Mouse (Mus musculus) forebrain, embryonic 16.5 days (tissue): ENCODE data around the gene Mettl17. TPM values are rescaled to one million over a fixed set of nuclear protein-coding genes. Genes with fewer than 3 reads are reported as not detected.
A peak's percentile ranks its signal among the peaks of the same experiment; 100 is the strongest.

Experiments
- ATAC-seq: fragments of 200-750 bp; cut with Nextera tagmentation; 2 replicates; pipeline ENCODE4 v1.8.0; 2017; ENCODE audit warnings: mild to moderate bottlenecking, moderate library complexity
- H3K27ac ChIP-seq: fragments of 300-500 bp; sonication (generic); 2 replicates; pipeline ENCODE4 v1.5.1; 2014; ENCODE audit warnings: low read length, control low read depth
- H3K27me3 ChIP-seq: fragments of 300-500 bp; sonication (generic); replicated peaks from 2 replicates; pipeline ENCODE4 v1.6.1; 2014; ENCODE audit warnings: low read length; ENCODE audit not compliant: control insufficient read depth, insufficient read depth
- H3K36me3 ChIP-seq: fragments of 300-500 bp; sonication (generic); 2 replicates; pipeline ENCODE4 v1.6.1; 2014; ENCODE audit not compliant: control insufficient read depth, insufficient read depth
- H3K4me1 ChIP-seq: fragments of 300-500 bp; sonication (generic); replicated peaks from 2 replicates; pipeline ENCODE4 v1.6.1; 2014; ENCODE audit warnings: low read length; ENCODE audit not compliant: control insufficient read depth, insufficient read depth
- H3K4me2 ChIP-seq: fragments of 300-500 bp; sonication (generic); 2 replicates; pipeline ENCODE4 v1.6.1; 2014; ENCODE audit warnings: mild to moderate bottlenecking, low read length, control low read depth
- H3K4me3 ChIP-seq: fragments of 300-500 bp; sonication (generic); replicated peaks from 2 replicates; pipeline ENCODE4 v1.5.1; 2014; ENCODE audit warnings: mild to moderate bottlenecking, low read length, control low read depth
- H3K9ac ChIP-seq: fragments of 300-500 bp; sonication (generic); replicated peaks from 2 replicates; pipeline ENCODE4 v1.6.1; 2014; ENCODE audit warnings: low read depth, low read length, control low read depth
- H3K9me3 ChIP-seq: fragments of 300-500 bp; sonication (generic); 2 replicates; pipeline ENCODE4 v1.6.1; 2016; ENCODE audit warnings: low read length; ENCODE audit not compliant: control insufficient read depth
- WGBS: fragments of 180-500 bp; shearing (Covaris S2); extraction: QIAGEN DNeasy Blood & Tissue Kit; methylation state at CpG from one replicate; pipeline ENCODE4 v1.1.7; 2014; 5-methylcytosine and 5-hydroxymethylcytosine counted together
- polyA plus RNA-seq: library from polyadenylated mRNA; unstranded; fragments of >200 nt; fragmentation: Nextera tagmentation; extraction: Ambion mirVana; gene quantifications from 2 replicates; pipeline ENCODE4 v1.2.1, GENCODE M21; 2015

Mettl17 gene
- polyA plus RNA-seq, 1 experiment from 2014 or later = 94.7 TPM

GRCm38 (mm10) chr14:51911301-51911700 lies 26.7 kb downstream of the Mettl17 start:
- no peak overlapping the region for H3K9ac ChIP-seq
- 84% methylated on average over 10 of the region's 10 CpGs for WGBS
- H3K4me2 ChIP-seq = no peak overlapping the region
- no peaks in the 10 kb centered on the region for H3K36me3 ChIP-seq
- no peak overlapping the region for H3K4me3 ChIP-seq
- H3K27me3 ChIP-seq = no peaks in the 10 kb centered on the region
- H3K9me3 ChIP-seq = no peaks in the 10 kb centered on the region
- no peak for ATAC-seq
- H3K4me1 ChIP-seq = peaks cover 19% of the 10 kb centered on the region
- H3K27ac ChIP-seq = no peak overlapping the region

GRCm38 (mm10) chr14:51912391-51913061 lies 27.9 kb downstream of the Mettl17 start:
- Histone ChIP-seq H3K27me3 (no peaks in the 10 kb centered on the region), H3K27ac (peak overlapping the region; percentile 86; the same call in 1 of the 2 replicates), H3K4me3 (peak overlapping the region; percentile 71), H3K36me3 (no peaks in the 10 kb centered on the region), H3K9me3 (no peaks in the 10 kb centered on the region), H3K4me2 (peak overlapping the region; percentile 97), H3K9ac (peak overlapping the region; percentile 77), H3K4me1 (peaks cover 19% of the 10 kb centered on the region)
- WGBS = 9% methylated on average over 14 of the region's 14 CpGs
- ATAC-seq = peak; percentile 11; the same call in 1 of the 2 replicates

GRCm38 (mm10) chr14:51913062-51913959 lies 28.7 kb downstream of the Mettl17 start:
- peak overlapping the region; percentile 97 for H3K4me2 ChIP-seq
- H3K27ac ChIP-seq = peak overlapping the region; percentile 86
- H3K9me3 ChIP-seq = no peaks in the 10 kb centered on the region
- peaks cover 19% of the 10 kb centered on the region for H3K4me1 ChIP-seq
- under 1% methylated on average over 58 of the region's 58 CpGs for WGBS
- H3K27me3 ChIP-seq = no peaks in the 10 kb centered on the region
- no peaks in the 10 kb centered on the region for H3K36me3 ChIP-seq
- H3K4me3 ChIP-seq = peak overlapping the region; percentile 71
- peak; percentile 79 for ATAC-seq
- peak overlapping the region; percentile 77 for H3K9ac ChIP-seq

- peak within 1 kb of the TSS; percentile 86 for H3K27ac ChIP-seq
- H3K9ac ChIP-seq = peak within 1 kb of the TSS; percentile 77
- H3K36me3 ChIP-seq = no peaks in the 10 kb centered on the region
- WGBS = under 1% methylated on average over 23 of the region's 23 CpGs
- ATAC-seq = peak; percentile 75
- H3K27me3 ChIP-seq = no peaks in the 10 kb centered on the region
- no peaks in the 10 kb centered on the region for H3K9me3 ChIP-seq
- H3K4me1 ChIP-seq = peaks cover 19% of the 10 kb centered on the region
- peak within 1 kb of the TSS; percentile 97 for H3K4me2 ChIP-seq
- peak within 1 kb of the TSS; percentile 71 for H3K4me3 ChIP-seq
These were observed 29.5 kb downstream of the Mettl17 start, which contains the start of gene Ndrg2 for GRCm38 (mm10) chr14:51913960-51914762. Ndrg2 (minus strand) TSS chr14:51914158.

- Histone ChIP-seq H3K4me2 (no peak overlapping the region), H3K9ac (no peak overlapping the region), H3K36me3 (no peaks in the 10 kb centered on the region), H3K4me1 (peaks cover 19% of the 10 kb centered on the region), H3K9me3 (no peaks in the 10 kb centered on the region), H3K27me3 (no peaks in the 10 kb centered on the region), H3K4me3 (no peak overlapping the region), H3K27ac (peak overlapping the region; percentile 86)
- ATAC-seq = no peak
- WGBS = 7% methylated on average over 3 of the region's 3 CpGs
These were observed 30.4 kb downstream of the Mettl17 start for GRCm38 (mm10) chr14:51915030-51915429.

GRCm38 (mm10) chr14:51916539-51916938 lies 31.9 kb downstream of the Mettl17 start:
- Histone ChIP-seq H3K4me2 (no peak overlapping the region), H3K27ac (no peak overlapping the region), H3K27me3 (no peaks in the 10 kb centered on the region), H3K4me3 (no peak overlapping the region), H3K36me3 (no peaks in the 10 kb centered on the region), H3K4me1 (peaks cover 19% of the 10 kb centered on the region), H3K9me3 (no peaks in the 10 kb centered on the region), H3K9ac (no peak overlapping the region)
- 89% methylated on average over 4 of the region's 4 CpGs for WGBS
- ATAC-seq = no peak

- peaks cover 20% of the 10 kb centered on the region for H3K4me1 ChIP-seq
- H3K4me2 ChIP-seq = no peak within 1 kb of the TSS
- ATAC-seq = no peak
- H3K9ac ChIP-seq = no peak within 1 kb of the TSS
- WGBS = 87% methylated on average over 4 of the region's 4 CpGs
- no peak within 1 kb of the TSS for H3K4me3 ChIP-seq
- no peaks in the 10 kb centered on the region for H3K27me3 ChIP-seq
- no peaks in the 10 kb centered on the region for H3K36me3 ChIP-seq
- H3K9me3 ChIP-seq = no peaks in the 10 kb centered on the region
- no peak within 1 kb of the TSS for H3K27ac ChIP-seq
These were observed 33.5 kb downstream of the Mettl17 start, which contains the start of gene Tppp2 for GRCm38 (mm10) chr14:51918125-51918524. Tppp2 (plus strand) TSS chr14:51918425.

- H3K36me3 ChIP-seq = no peaks in the 10 kb centered on the region
- H3K4me3 ChIP-seq = no peak overlapping the region
- H3K9ac ChIP-seq = no peak overlapping the region
- ATAC-seq = no peak
- no peak overlapping the region for H3K27ac ChIP-seq
- no peak overlapping the region for H3K4me2 ChIP-seq
- 91% methylated on average over 4 of the region's 4 CpGs for WGBS
- no peaks in the 10 kb centered on the region for H3K27me3 ChIP-seq
- no peaks in the 10 kb centered on the region for H3K9me3 ChIP-seq
- peaks cover 13% of the 10 kb centered on the region for H3K4me1 ChIP-seq
These were observed 34.3 kb downstream of the Mettl17 start for GRCm38 (mm10) chr14:51918966-51919365.
